Mouse (Mus musculus): ENCODE measurements around the gene Plekhg3. TPM values are rescaled to one million over a fixed set of nuclear protein-coding genes. Genes with fewer than 3 reads are reported as not detected.

Gene Plekhg3
- polyA plus RNA-seq (2012; rRNA removed; ENCODE audit: low replicate concordance) = 32.0 and 58.4 TPM in 2 replicates

DNA sequence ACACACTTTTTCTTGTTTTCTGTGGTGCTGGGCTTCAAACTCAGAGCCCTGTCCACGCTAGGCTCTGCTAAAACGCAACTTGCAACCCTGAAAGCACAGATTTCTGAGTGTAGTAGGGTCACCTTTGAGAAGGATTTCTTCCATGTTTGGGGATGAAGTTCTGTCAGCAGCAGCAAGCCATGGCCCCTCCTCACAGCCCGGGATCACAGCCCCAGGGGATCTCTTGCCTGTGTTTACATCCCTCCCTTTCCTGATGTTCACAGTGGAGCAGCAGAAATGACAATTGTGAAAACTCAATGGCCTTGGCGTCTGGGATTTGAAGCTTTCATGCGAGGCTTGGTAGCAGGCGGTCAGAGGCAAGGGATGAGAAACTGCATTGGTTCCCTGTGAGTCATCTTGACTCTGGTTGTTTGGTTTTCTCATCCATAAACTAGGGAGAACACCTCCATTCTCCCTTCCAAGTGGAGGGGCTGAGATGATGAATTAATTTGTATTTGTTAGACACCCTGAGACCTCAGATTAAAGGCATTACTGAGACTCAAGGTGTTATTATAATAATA lies at the start of gene Plekhg3:
TSS of gene Plekhg3 (plus strand) at position 312 of the 560 bp plus-strand sequence.

Other genes with a start within 250 kb of the Plekhg3 start
- 0.58 and 0.60 TPM in 2 replicates for gene Akap5, start 206.0 kb upstream of the Plekhg3 start, polyA plus RNA-seq (2012; rRNA removed; ENCODE audit: low replicate concordance)
- gene Zbtb25, start 161.3 kb upstream of the Plekhg3 start, polyA plus RNA-seq (2012; rRNA removed; ENCODE audit: low replicate concordance) = 7.3 and 14.5 TPM in 2 replicates
- gene Zbtb1, start 160.6 kb upstream of the Plekhg3 start, polyA plus RNA-seq (2012; rRNA removed; ENCODE audit: low replicate concordance) = 1.8 and 3.8 TPM in 2 replicates
- gene Hspa2, start 126.7 kb upstream of the Plekhg3 start, polyA plus RNA-seq (2012; rRNA removed; ENCODE audit: low replicate concordance) = 15.1 and 29.6 TPM in 2 replicates
- gene Ppp1r36, start 113.4 kb upstream of the Plekhg3 start, polyA plus RNA-seq (2012; rRNA removed; ENCODE audit: low replicate concordance) = 0.04 and 0.77 TPM in 2 replicates
- gene Sptb, start 179.7 kb downstream of the Plekhg3 start, polyA plus RNA-seq (2012; rRNA removed; ENCODE audit: low replicate concordance) = 0.59 and 0.99 TPM in 2 replicates
- gene Churc1, start 234.6 kb downstream of the Plekhg3 start, polyA plus RNA-seq (2012; rRNA removed; ENCODE audit: low replicate concordance) = 65.2 and 76.2 TPM in 2 replicates
- 23.6 and 42.6 TPM in 2 replicates for gene Fntb, start 234.7 kb downstream of the Plekhg3 start, polyA plus RNA-seq (2012; rRNA removed; ENCODE audit: low replicate concordance)

All from subcutaneous adipose tissue, adult 2 months (tissue).